Comparison of ENCODE assay signal across 8 mouse cellular contexts in the genomic region with DNA sequence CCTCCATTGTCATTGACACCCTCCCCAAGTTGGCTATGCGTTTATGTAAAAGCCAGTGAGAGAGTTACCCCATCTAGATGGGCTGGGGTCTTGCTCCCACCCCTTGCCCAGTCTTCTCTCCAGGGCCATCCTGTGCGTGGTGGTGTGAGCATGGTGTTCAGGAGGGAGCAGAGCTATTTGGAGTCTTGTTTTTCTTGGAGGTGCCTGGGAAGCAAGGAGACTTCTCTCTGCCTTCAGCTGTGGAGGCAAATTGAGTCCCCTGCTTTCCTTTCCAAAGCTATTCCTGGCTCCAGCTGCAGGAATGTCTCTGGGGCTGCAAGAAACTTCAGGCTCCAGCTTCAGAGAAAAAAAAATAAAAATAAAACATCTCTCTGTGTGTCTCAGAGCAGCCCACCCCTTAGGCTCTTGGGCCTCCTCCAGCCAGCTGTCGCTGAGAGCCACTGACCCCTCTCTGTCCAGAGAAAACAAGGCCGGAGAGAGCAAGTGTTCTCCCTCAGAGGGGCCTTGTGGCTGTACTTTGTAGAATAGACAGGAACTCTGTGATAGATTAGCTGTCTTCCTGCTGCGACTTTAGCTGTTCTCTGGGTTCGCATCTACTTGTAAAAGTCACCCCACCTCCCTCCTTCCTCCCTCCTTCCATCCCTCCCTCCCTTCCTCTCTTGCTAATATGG. TPM values are rescaled to one million over a fixed set of nuclear protein-coding genes. Genes with fewer than 3 reads are reported as not detected.
DNase-seq lines count a peak whose midpoint lies in the region; ATAC-seq and TF ChIP-seq lines count a peak whose summit lies in the region.
"Had no signal": no experiment of that assay in that cellular context is flagged by ENCODE, and none has a peak within 500 bp of the region (broad histone marks: within the 10 kb centered on the region; RNA-seq: fewer than 3 reads in every experiment).

No protein-coding gene starts in this region.

- no peaks in the 10 kb centered on the region for H3K9me3 ChIP-seq in heart, embryonic 11.5 days (replicated peaks; ENCODE audit: control insufficient read depth, low read length)

- H3K27me3 ChIP-seq in heart, embryonic 11.5 days (ENCODE audit: control insufficient read depth, insufficient read depth, low read length): no peaks in the 10 kb centered on the region; the same call in 1 of the 2 replicates
- no peaks in the 10 kb centered on the region; the same call in 1 of the 2 replicates for H3K27me3 ChIP-seq in cerebellum, adult 2 months (ENCODE audit: control insufficient read depth, insufficient read depth, low read length)

- peak; percentile 27 for DNase-seq in ovary, postnatal 14 days (ENCODE audit: low spot score)
- no peak for DNase-seq in ovary, postnatal 10 days (ENCODE audit: low spot score)
- peak; percentile 80 for DNase-seq in kidney, postnatal 10 days
- DNase-seq in B cell, adult 2 months: no peak
- no peak for DNase-seq in spleen, postnatal 4 days (ENCODE audit: low spot score in 2 of 2)
- DNase-seq in cerebellum, adult 2 months: no peak

- no peak for TF ChIP-seq CTCF in cerebellum, adult 2 months (IDR thresholded peaks at IDR 0.05; ENCODE audit: borderline replicate concordance, insufficient read depth, low read depth, low read length)

- H3K9ac ChIP-seq in heart, embryonic 11.5 days (ENCODE audit: low read depth, low read length): no peak overlapping the region
- H3K9ac ChIP-seq: liver, embryonic 14.5 days had no signal

- peak overlapping the region; percentile 62 for H3K27ac ChIP-seq in heart, embryonic 11.5 days (ENCODE audit: low read depth, low read length)
- H3K27ac ChIP-seq in cerebellum, adult 2 months (ENCODE audit: insufficient read depth, low read length): no peak overlapping the region
- H3K27ac ChIP-seq: liver, embryonic 14.5 days had no signal

- no peak overlapping the region for H3K4me2 ChIP-seq in heart, embryonic 11.5 days

- H3K36me3 ChIP-seq in heart, embryonic 11.5 days (ENCODE audit: control insufficient read depth, insufficient read depth, low read length): no peaks in the 10 kb centered on the region

- H3K4me1 ChIP-seq in heart, embryonic 11.5 days (ENCODE audit: control insufficient read depth, insufficient read depth, low read length): peaks cover 16% of the 10 kb centered on the region
- peaks cover 3% of the 10 kb centered on the region; the same call in 1 of the 2 replicates for H3K4me1 ChIP-seq in cerebellum, adult 2 months (ENCODE audit: control insufficient read depth, insufficient read depth, low read length)

- WGBS in heart, embryonic 11.5 days (ENCODE audit: insufficient replicate concordance): 44% methylated on average over 6 of the region's 6 CpGs
- whole genome bisulfite sequencing in cerebellum, adult 2 months: 78% methylated on average over 6 of the region's 6 CpGs

- TF ChIP-seq POLR2A in cerebellum, adult 2 months (IDR thresholded peaks at IDR 0.05; ENCODE audit: borderline replicate concordance, insufficient read depth, low read length): no peak

- no peak overlapping the region for H3K4me3 ChIP-seq in heart, embryonic 11.5 days (ENCODE audit: low read depth, low read length)
- no peak overlapping the region for H3K4me3 ChIP-seq in cerebellum, adult 2 months (replicated peaks; ENCODE audit: insufficient read depth, low read depth, low read length)

- no peak for ATAC-seq in heart, embryonic 11.5 days (replicated peaks; ENCODE audit: insufficient number of reproducible peaks, low FRiP score, low TSS enrichment)

RNA-seq across cellular contexts. Expression of a gene that starts 9.2 kb away (rescaled TPM):
- 1.3 and 1.6 TPM in 2 replicates for polyA plus RNA-seq in heart, embryonic 11.5 days (2014; fragmentation: Nextera tagmentation; extraction: Ambion mirVana)
- 1.8 and 1.9 TPM in 2 replicates for polyA plus RNA-seq in cerebellum, adult 2 months (2012; rRNA removed)

RNA-seq across cellular contexts. Expression of a gene that starts 45.3 kb away (rescaled TPM):
- 23.2 and 25.1 TPM in 2 replicates for polyA plus RNA-seq in heart, embryonic 11.5 days (2014; fragmentation: Nextera tagmentation; extraction: Ambion mirVana)
- polyA plus RNA-seq in cerebellum, adult 2 months (2012; rRNA removed): 8.4 and 10.5 TPM in 2 replicates

RNA-seq across cellular contexts. Expression of a gene that starts 49.7 kb away (rescaled TPM):
- 39.2 and 42.1 TPM in 2 replicates for polyA plus RNA-seq in heart, embryonic 11.5 days (2014; fragmentation: Nextera tagmentation; extraction: Ambion mirVana)
- polyA plus RNA-seq in cerebellum, adult 2 months (2012; rRNA removed): 27.0 and 28.5 TPM in 2 replicates

RNA-seq across cellular contexts. Expression of a gene that starts 57.2 kb away (rescaled TPM):
- polyA plus RNA-seq in heart, embryonic 11.5 days (2014; fragmentation: Nextera tagmentation; extraction: Ambion mirVana): 112 and 119 TPM in 2 replicates
- 102 and 103 TPM in 2 replicates for polyA plus RNA-seq in cerebellum, adult 2 months (2012; rRNA removed)

Comparison
In these comparisons a context has a peak if more than half of its experiments do, and no peak if none do; other contexts are left out.
1. DNase-seq: peak in ovary, postnatal 14 days (single experiment) and kidney, postnatal 10 days (single experiment); none in ovary, postnatal 10 days (single experiment), B cell, adult 2 months (0 of 2), spleen, postnatal 4 days (0 of 2) and cerebellum, adult 2 months (0 of 2).